Mouse (Mus musculus): ENCODE results near the gene Slc25a22. TPM values are rescaled to one million over a fixed set of nuclear protein-coding genes. Genes with fewer than 3 reads are reported as not detected.
"Not testable (repeated sequence)": the region's sequence is repeated elsewhere in the genome, so short reads cannot be mapped to it uniquely, and the experiment has no call there.

Slc25a22 gene
- total RNA-seq, 2 experiments from 2014 or later: 110 to 120 TPM

GRCm38 (mm10) chr7:141458661-141459060 is 21.0 kb upstream of the Slc25a22 start:
- DNase-seq: no peak

DNA sequence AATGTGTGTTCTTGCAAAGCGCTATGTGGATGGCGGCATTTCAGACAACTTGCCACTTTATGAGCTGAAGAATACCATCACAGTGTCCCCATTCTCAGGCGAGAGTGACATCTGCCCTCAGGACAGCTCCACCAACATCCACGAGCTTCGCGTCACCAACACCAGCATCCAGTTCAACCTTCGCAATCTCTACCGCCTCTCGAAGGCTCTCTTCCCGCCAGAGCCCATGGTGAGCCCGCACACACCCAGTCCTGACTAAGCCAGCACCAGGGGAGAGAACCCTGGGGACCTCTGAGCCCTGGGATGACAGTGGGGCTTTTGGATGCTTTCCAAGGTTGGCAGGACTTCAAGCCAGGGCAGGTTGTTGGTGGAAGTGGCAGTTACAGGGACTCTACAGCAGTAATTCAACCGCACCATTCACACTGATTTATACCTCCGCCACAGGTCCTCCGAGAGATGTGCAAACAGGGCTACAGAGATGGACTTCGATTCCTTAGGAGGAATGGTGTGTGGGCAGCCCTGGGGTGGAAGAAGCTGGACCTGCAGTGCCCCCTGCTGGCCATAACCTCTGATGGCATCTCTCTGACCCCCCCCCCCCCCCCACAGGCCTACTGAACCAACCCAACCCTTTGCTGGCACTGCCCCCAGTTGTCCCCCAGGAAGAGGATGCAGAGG is 20.4 kb upstream of the Slc25a22 start:
- peak; percentile 68 to 76 for DNase-seq

DNA sequence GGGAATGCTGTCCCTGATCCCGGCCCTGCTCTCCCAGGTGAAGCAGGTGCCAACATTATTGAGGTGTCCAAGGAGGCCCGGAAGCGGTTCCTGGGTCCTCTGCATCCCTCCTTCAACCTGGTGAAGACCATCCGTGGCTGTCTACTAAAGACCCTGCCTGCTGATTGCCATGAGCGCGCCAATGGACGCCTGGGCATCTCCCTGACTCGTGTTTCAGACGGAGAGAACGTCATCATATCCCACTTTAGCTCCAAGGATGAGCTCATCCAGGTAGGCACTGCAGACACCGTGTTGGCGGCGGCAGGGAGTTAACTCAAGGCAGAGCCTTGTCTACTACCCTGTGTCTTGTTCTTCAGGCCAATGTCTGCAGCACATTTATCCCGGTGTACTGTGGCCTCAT is 19.5 kb upstream of the Slc25a22 start:
- no peak for DNase-seq

DNA sequence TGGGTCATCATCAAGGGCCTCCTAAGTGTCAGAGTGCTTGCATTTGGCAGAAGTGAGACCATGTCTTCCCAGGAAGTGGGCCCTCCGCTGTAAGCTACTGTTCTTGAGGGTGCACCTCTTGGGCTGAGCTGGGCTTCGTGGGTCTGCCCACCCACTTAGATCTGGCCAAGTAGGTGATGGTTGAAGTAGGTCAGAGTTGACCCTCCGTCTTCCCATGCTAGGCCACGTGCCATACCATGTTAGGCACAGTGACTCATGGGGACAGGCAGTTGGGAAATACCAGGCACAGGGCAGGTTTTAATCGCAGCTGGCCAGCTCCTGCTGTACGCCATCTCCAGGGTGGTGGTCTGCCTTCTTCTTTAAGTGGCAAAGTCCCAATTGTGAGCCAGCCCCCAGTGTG is 19.0 kb upstream of the Slc25a22 start:
- peak; percentile 79 to 81 for DNase-seq

- DNase-seq: peak; percentile 81 to 86
These were observed 18.1 kb upstream of the Slc25a22 start for GRCm38 (mm10) chr7:141455610-141456314.

DNA sequence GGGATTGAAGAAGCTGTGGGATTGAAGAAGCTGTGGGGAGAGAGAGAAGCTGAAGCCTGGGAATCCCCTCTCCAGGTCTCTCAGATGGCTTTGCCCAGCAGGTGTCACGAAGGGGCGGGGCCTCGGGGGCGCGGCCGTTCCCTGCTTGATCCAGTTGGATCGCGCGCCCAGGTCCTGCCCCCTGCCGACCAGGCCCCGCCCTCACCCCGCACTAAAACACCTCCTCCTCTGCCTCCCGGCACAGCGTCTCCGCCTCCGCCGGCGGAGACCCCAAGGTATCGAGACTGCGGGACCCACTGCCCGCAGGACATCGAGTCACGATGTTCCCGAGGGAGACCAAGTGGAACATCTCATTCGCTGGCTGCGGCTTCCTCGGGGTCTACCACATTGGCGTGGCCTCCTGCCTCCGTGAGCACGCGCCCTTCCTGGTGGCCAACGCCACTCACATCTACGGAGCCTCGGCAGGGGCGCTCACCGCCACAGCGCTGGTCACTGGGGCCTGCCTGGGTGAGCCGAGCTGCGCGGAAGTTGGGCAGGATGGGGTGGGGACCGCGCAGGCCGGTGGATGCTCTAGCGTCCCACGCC is 17.4 kb upstream of the Slc25a22 start, which contains the start of gene Pnpla2:
Pnpla2 (plus strand) TSS at position 232 of the 585 bp plus-strand sequence.
- peak; percentile 99 to 100 for DNase-seq

DNA sequence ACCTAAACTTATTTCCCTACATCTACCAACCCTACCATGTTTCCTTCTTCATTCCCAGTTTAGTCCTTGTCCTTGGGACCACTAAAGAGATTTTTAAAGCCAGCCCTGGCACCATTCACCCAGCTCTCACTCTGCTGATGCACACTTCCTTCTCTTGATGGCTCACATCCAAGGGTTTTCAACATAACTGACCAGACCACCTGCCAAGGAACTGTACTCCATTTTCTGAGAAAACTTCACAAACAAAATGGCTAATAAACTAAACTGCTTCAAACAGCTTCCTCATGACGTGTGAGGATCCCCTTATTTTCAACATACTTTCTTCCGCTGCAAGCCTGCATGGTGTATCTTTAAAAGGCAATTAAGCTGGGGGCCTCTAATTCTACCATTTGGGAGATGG is 15.9 kb upstream of the Slc25a22 start:
- no peak for DNase-seq

GRCm38 (mm10) chr7:141451928-141452327 is 14.2 kb upstream of the Slc25a22 start:
- DNase-seq: no peak

DNA sequence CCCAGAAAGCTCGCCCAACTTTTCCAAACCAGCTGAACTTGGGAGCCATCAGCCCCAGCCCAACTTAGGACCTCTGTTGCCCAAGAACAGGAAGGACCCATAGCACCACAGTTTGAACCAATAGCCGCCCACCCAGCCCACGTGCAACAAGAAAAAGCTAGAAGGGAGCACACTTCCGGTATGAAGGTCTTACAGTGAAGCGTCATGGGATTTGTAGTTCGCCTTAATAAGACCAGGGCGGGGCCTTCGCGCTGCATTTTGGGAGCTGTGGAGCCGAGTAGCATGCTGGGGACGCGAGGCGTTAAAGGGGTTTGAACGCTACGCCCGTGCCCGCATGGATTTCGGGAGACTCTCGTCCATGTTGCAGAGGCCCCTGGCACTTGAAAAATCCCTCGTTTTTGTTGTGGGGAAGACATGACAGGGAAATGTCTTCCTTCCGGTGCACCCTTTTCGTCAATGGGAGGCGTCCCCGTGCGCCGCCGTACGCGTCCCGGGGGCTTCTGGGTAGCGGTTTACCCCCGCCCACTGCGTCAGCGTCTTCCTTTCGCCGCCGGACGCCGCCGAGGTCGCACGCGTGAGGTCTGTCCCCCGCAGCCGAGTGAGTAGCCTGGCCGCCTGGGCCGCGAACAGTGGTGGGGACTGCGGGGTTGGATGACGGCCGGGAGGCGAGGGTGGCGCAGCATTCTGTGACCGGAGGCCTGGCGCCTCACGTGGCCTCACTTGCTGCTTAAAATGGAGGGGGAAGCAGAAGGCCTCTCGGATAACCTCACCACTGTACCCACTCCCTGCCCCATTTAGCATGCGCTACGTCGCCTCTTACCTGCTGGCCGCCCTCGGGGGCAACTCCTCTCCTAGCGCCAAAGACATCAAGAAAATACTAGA is 9.7 kb upstream of the Slc25a22 start, which contains the start of gene Rplp2:
Rplp2 (plus strand) TSS at position 261 of the 882 bp plus-strand sequence.
- DNase-seq: peak; percentile 96 to 97

GRCm38 (mm10) chr7:141446374-141446773 is 8.7 kb upstream of the Slc25a22 start:
- not testable (repeated sequence) for DNase-seq

- DNase-seq: peak; percentile 85 to 90
These were observed 6.1 kb upstream of the Slc25a22 start, which contains the start of gene Pidd1 for GRCm38 (mm10) chr7:141443828-141444237. Gene Pidd1, minus strand, starts transcription at chr7:141444025.

DNA sequence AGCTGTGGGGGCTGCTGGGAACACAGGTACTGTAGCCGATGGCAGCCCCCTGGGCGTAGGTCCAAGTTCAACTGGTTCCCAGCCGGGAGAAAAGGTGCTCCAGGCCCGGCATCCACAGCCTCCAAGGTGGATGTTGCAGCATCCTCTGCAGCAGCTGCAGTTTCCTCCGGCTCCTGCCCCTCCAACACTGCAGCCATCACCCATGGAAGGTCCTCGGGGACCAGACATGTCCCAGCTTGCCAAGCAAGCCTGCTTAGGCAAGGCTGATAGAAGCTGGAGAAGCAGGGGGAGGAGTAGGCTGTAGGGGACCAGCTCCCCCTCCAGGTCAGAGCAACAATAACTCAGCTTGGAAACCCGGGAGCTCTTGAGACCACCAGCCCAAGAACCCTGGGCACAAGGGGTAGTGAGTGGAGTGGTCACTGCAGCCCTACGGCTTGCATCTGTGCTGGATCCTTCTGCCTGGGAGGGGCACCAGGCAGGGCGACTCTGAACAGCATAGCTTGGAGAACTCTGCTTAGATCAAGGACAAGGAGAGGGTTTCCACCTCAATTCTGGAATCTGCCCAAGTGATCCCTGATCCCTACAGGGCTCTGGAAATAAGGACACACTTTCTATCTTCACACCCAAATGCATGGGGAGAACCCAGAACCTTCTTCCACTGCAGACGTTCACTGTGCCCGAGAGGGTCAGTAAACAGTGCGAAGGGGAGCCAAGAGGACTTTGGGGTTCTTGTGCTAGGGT is 5.6 kb upstream of the Slc25a22 start:
- no peak for DNase-seq

- no peak for DNase-seq
These were observed 4.5 kb upstream of the Slc25a22 start for GRCm38 (mm10) chr7:141442199-141442598.

DNA sequence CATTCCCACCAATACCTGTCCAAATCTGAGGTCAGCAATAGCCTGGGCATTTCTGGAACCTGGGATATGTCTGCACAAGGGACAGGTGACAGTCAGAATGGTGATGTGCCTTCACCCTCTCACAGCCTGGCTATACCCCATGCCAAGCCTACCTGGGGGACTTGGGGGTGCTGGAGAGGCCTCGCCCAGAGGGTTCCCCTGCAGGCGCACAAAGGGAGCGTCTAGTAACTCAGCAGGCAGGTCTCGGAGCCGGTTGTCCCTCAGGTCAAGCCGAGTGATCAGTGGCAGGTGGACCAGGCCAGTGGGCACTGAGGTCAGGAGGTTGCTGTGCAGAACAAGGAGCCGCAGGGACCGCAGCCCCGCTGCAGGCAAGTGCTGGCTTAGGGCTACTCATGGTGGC is 3.8 kb upstream of the Slc25a22 start:
- DNase-seq: no peak

DNA sequence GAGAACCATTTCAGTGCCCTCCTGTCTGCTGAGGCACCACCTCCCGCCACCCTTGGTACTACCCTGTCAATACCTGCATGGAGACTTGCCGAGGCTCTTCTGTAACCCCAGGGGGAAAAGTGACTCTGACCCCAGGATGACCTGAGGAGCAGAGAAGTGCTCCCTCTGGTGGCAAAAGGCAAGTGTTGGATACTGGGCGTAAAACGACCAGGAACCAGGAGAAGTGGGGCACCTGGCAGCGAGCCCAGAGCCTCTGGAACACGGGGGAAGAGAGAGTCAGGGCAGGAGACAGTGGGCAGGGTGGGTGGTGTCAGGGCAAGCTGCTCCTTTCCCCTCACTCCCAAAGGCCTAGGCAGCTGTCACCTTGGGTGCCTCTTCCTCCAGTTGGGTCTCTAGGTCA is 2.9 kb upstream of the Slc25a22 start:
- peak; percentile 74 to 83 for DNase-seq

- DNase-seq: no peak
These were observed 2.1 kb upstream of the Slc25a22 start for GRCm38 (mm10) chr7:141439811-141440210.

DNA sequence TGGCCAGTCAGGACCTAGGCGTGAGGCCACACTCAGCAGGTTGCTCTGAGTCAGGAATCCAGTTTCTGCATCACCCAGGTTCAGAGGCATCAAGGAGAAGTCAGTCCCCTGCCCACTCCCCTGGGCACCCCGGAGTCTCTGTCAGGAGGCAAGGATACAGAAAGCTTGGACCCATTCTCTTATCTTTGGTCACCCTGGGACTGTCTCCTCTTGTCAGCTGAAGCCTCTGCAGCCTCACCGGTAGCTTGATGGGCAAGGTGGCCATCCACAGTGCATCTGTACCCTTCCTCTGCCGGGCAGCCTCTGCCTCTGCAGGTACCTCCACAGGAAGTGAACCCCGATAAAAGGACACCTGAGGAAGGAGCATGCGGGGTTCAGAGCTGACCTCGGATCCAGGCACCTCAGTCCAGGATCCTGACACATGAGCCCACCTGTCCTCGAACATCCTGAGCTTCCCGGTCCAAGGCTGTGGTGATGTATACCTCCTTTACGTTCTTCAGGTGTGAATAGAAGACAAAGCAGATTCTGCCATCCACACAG is 1.5 kb upstream of the Slc25a22 start:
- no peak for DNase-seq

DNA sequence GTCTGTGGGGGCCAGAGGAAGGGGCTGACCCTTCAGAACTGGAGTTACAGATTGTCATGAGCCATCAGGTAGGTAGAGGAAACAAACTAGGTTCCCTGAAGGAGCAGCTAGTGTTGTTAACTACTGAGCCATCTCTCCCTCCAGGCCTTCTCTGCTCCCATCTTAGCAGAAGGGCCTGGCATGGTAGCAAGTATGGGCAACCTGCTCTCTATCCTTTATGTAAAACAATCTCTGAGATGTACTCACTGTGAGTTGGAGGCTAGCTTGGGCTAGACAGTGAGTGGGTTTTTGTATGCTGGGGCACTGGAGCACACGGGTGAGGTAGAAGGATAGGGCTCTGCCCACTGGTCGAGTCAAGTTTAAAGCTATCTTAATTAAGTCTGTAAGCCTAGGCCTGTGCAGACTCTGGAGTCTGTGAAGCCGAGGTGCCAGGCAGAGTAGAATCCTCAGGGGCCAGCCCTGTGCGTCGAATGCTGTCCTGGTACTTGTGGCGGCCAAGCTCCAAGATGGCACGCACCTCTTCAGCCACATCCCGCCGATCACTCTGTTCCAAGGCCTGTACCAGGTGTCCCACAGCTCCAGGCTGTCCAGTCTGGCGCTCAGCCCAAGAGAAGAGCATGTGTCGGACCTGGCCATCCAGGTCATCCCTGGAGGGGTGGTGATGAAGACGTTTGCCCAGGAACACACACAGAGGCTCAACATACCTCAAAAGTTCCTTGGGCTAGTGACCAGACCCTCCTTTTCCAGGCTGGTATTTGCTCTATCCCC is 693 bp upstream of the Slc25a22 start:
- DNase-seq: no peak

- DNase-seq: no peak
These were observed 1.2 kb downstream of the Slc25a22 start for GRCm38 (mm10) chr7:141436523-141436892.

GRCm38 (mm10) chr7:141435856-141436522 is 1.7 kb downstream of the Slc25a22 start:
- DNase-seq: no peak
